Mouse (Mus musculus): ENCODE measurements around the gene Cep44. TPM values are rescaled to one million over a fixed set of nuclear protein-coding genes. Genes with fewer than 3 reads are reported as not detected.

Gene Cep44
- polyA plus RNA-seq, 1 experiment from 2014 or later, result 27.1 TPM

GRCm38 (mm10) chr8:56540706-56541105 is 10.1 kb downstream of the Cep44 start:
- Histone ChIP-seq H3K4me2 (no peak overlapping the region), H3K9me3 (replicated peaks) (no peaks in the 10 kb centered on the region), H3K27ac (no peak overlapping the region), H3K4me3 (no peak overlapping the region), H3K9ac (no peak overlapping the region), H3K4me1 (no peaks in the 10 kb centered on the region), H3K27me3 (replicated peaks) (no peaks in the 10 kb centered on the region), H3K36me3 (peaks cover 77% of the 10 kb centered on the region)
- ATAC-seq, result no peak
- 76% methylated on average over 7 of the region's 7 CpGs for WGBS (ENCODE audit: insufficient replicate concordance)

GRCm38 (mm10) chr8:56530359-56530758 is 20.5 kb downstream of the Cep44 start:
- no peaks in the 10 kb centered on the region for H3K27me3 ChIP-seq (replicated peaks)
- no peak overlapping the region for H3K4me3 ChIP-seq
- H3K36me3 ChIP-seq, result peaks cover 26% of the 10 kb centered on the region
- no peak overlapping the region for H3K4me2 ChIP-seq
- ATAC-seq, result no peak
- no peak overlapping the region for H3K27ac ChIP-seq
- no peaks in the 10 kb centered on the region for H3K4me1 ChIP-seq
- no peak overlapping the region for H3K9ac ChIP-seq
- no peaks in the 10 kb centered on the region for H3K9me3 ChIP-seq (replicated peaks)
- WGBS (ENCODE audit: insufficient replicate concordance), result 1% methylated on average over 3 of the region's 3 CpGs

GRCm38 (mm10) chr8:56528869-56529268 is 22.0 kb downstream of the Cep44 start:
- no peak overlapping the region for H3K4me2 ChIP-seq
- no peaks in the 10 kb centered on the region for H3K4me1 ChIP-seq
- no peaks in the 10 kb centered on the region for H3K27me3 ChIP-seq (replicated peaks)
- WGBS (ENCODE audit: insufficient replicate concordance), result 84% methylated on average over 6 of the region's 6 CpGs
- no peaks in the 10 kb centered on the region for H3K9me3 ChIP-seq (replicated peaks)
- no peak overlapping the region for H3K4me3 ChIP-seq
- no peak overlapping the region for H3K27ac ChIP-seq
- no peak for ATAC-seq
- H3K9ac ChIP-seq, result no peak overlapping the region
- peaks cover 22% of the 10 kb centered on the region for H3K36me3 ChIP-seq

- Histone ChIP-seq H3K4me1 (no peaks in the 10 kb centered on the region), H3K36me3 (no peaks in the 10 kb centered on the region), H3K4me2 (no peak overlapping the region), H3K9ac (no peak overlapping the region), H3K27me3 (replicated peaks) (no peaks in the 10 kb centered on the region), H3K27ac (no peak overlapping the region), H3K9me3 (replicated peaks) (no peaks in the 10 kb centered on the region), H3K4me3 (no peak overlapping the region)
- 61% methylated on average over 4 of the region's 4 CpGs for WGBS (ENCODE audit: insufficient replicate concordance)
- no peak for ATAC-seq
Observed at GRCm38 (mm10) chr8:56521051-56521450, 29.8 kb downstream of the Cep44 start.

GRCm38 (mm10) chr8:56520249-56520648 is 30.6 kb downstream of the Cep44 start:
- no peaks in the 10 kb centered on the region for H3K36me3 ChIP-seq
- no peak for ATAC-seq
- 65% methylated on average over 2 of the region's 2 CpGs for whole genome bisulfite sequencing (ENCODE audit: insufficient replicate concordance)

GRCm38 (mm10) chr8:56518848-56519247 is 32.0 kb downstream of the Cep44 start:
- WGBS (ENCODE audit: insufficient replicate concordance), result 71% methylated on average over 6 of the region's 6 CpGs
- no peak overlapping the region for H3K4me3 ChIP-seq
- ATAC-seq, result no peak

More at GRCm38 (mm10) chr8:56520249-56520648, 30.6 kb downstream of the Cep44 start:
- Histone ChIP-seq H3K4me3 (no peak overlapping the region), H3K4me2 (no peak overlapping the region), H3K27me3 (replicated peaks) (no peaks in the 10 kb centered on the region), H3K9me3 (replicated peaks) (no peaks in the 10 kb centered on the region), H3K27ac (no peak overlapping the region), H3K4me1 (no peaks in the 10 kb centered on the region), H3K9ac (no peak overlapping the region)

GRCm38 (mm10) chr8:56508952-56509479 is 41.8 kb downstream of the Cep44 start:
- Histone ChIP-seq H3K36me3 (no peaks in the 10 kb centered on the region), H3K4me1 (no peaks in the 10 kb centered on the region), H3K27ac (no peak overlapping the region), H3K4me3 (no peak overlapping the region), H3K9me3 (replicated peaks) (no peaks in the 10 kb centered on the region), H3K9ac (no peak overlapping the region), H3K27me3 (replicated peaks) (no peaks in the 10 kb centered on the region), H3K4me2 (no peak overlapping the region)
- WGBS (ENCODE audit: insufficient replicate concordance), result 47% methylated on average over 4 of the region's 4 CpGs
- ATAC-seq, result no peak

More at GRCm38 (mm10) chr8:56518848-56519247, 32.0 kb downstream of the Cep44 start:
- Histone ChIP-seq H3K27ac (no peak overlapping the region), H3K4me2 (no peak overlapping the region), H3K27me3 (replicated peaks) (no peaks in the 10 kb centered on the region), H3K9me3 (replicated peaks) (no peaks in the 10 kb centered on the region), H3K9ac (no peak overlapping the region), H3K4me1 (no peaks in the 10 kb centered on the region), H3K36me3 (no peaks in the 10 kb centered on the region)

GRCm38 (mm10) chr8:56508318-56508951 is 42.4 kb downstream of the Cep44 start:
- H3K27me3 ChIP-seq (replicated peaks), result no peaks in the 10 kb centered on the region
- no peak overlapping the region for H3K27ac ChIP-seq
- H3K9me3 ChIP-seq (replicated peaks), result no peaks in the 10 kb centered on the region
- H3K4me3 ChIP-seq, result no peak overlapping the region
- H3K4me1 ChIP-seq, result no peaks in the 10 kb centered on the region
- ATAC-seq, result no peak
- WGBS (ENCODE audit: insufficient replicate concordance), result 56% methylated on average over 3 of the region's 3 CpGs
- no peak overlapping the region for H3K4me2 ChIP-seq
- H3K36me3 ChIP-seq, result no peaks in the 10 kb centered on the region
- no peak overlapping the region for H3K9ac ChIP-seq

- Histone ChIP-seq H3K9me3 (replicated peaks) (no peaks in the 10 kb centered on the region), H3K9ac (no peak overlapping the region), H3K4me3 (no peak overlapping the region), H3K27me3 (replicated peaks) (no peaks in the 10 kb centered on the region), H3K4me2 (no peak overlapping the region), H3K27ac (no peak overlapping the region), H3K36me3 (no peaks in the 10 kb centered on the region), H3K4me1 (no peaks in the 10 kb centered on the region)
- ATAC-seq, result no peak
Observed at GRCm38 (mm10) chr8:56501911-56502310, 48.9 kb downstream of the Cep44 start.

GRCm38 (mm10) chr8:56489496-56489895 is 61.4 kb downstream of the Cep44 start:
- no peak overlapping the region for H3K4me3 ChIP-seq
- no peak overlapping the region for H3K9ac ChIP-seq
- no peaks in the 10 kb centered on the region for H3K36me3 ChIP-seq
- no peaks in the 10 kb centered on the region for H3K27me3 ChIP-seq (replicated peaks)
- no peak overlapping the region for H3K27ac ChIP-seq
- no peaks in the 10 kb centered on the region for H3K9me3 ChIP-seq (replicated peaks)
- H3K4me1 ChIP-seq, result no peaks in the 10 kb centered on the region
- 42% methylated on average over 2 of the region's 2 CpGs for WGBS (ENCODE audit: insufficient replicate concordance)
- no peak for ATAC-seq
- no peak overlapping the region for H3K4me2 ChIP-seq

- Histone ChIP-seq H3K4me3 (no peak overlapping the region), H3K27ac (no peak overlapping the region), H3K4me2 (no peak overlapping the region), H3K9ac (no peak overlapping the region), H3K9me3 (replicated peaks) (no peaks in the 10 kb centered on the region), H3K4me1 (no peaks in the 10 kb centered on the region), H3K36me3 (no peaks in the 10 kb centered on the region), H3K27me3 (replicated peaks) (no peaks in the 10 kb centered on the region)
- ATAC-seq, result no peak
- WGBS (ENCODE audit: insufficient replicate concordance), result 34% methylated on average over 3 of the region's 3 CpGs
Observed at GRCm38 (mm10) chr8:56486006-56486405, 64.8 kb downstream of the Cep44 start.

Data from liver, embryonic 12.5 days (tissue).